Mouse (Mus musculus) stomach, postnatal 0 days (tissue): Measurements from ENCODE around the gene Mrpl42. TPM values are rescaled to one million over a fixed set of nuclear protein-coding genes. Genes with fewer than 3 reads are reported as not detected.

Experiments
- ATAC-seq: fragments of 200-750 bp; cut with Nextera tagmentation; 2 replicates; pipeline ENCODE4 v1.8.0; 2017; ENCODE audit not compliant: low FRiP score, low TSS enrichment
- DNase-seq: peaks from one replicate; pipeline ENCODE4 v3.0.0-alpha.2; 2016; ENCODE audit warnings: low spot score
- H3K27ac ChIP-seq: fragments of 300-500 bp; sonication (generic); replicated peaks from 2 replicates; pipeline ENCODE4 v1.5.1; 2014; ENCODE audit warnings: mild to moderate bottlenecking, control low read depth
- H3K27me3 ChIP-seq: fragments of 300-500 bp; sonication (generic); 2 replicates; pipeline ENCODE4 v1.6.1; 2014; ENCODE audit warnings: low read length; ENCODE audit not compliant: control insufficient read depth, insufficient read depth
- H3K36me3 ChIP-seq: fragments of 300-500 bp; sonication (generic); 2 replicates; pipeline ENCODE4 v1.6.1; 2014; ENCODE audit warnings: low read length, mixed read lengths; ENCODE audit not compliant: control insufficient read depth, insufficient read depth
- H3K4me1 ChIP-seq: fragments of 300-500 bp; sonication (generic); replicated peaks from 2 replicates; pipeline ENCODE4 v1.6.1; 2014; ENCODE audit warnings: antibody characterized with exemption; ENCODE audit not compliant: control insufficient read depth, insufficient read depth
- H3K4me2 ChIP-seq: fragments of 300-500 bp; sonication (generic); replicated peaks from 2 replicates; pipeline ENCODE4 v1.6.1; 2014; ENCODE audit warnings: low read depth, mild to moderate bottlenecking, control low read depth, moderate library complexity
- H3K4me3 ChIP-seq: fragments of 300-500 bp; sonication (generic); 2 replicates; pipeline ENCODE4 v1.5.1; 2014; ENCODE audit warnings: low read depth, low read length, control low read depth
- H3K9ac ChIP-seq: fragments of 300-500 bp; sonication (generic); 2 replicates; pipeline ENCODE4 v1.6.1; 2014; ENCODE audit warnings: mild to moderate bottlenecking, low read length, control low read depth, mixed read lengths
- H3K9me3 ChIP-seq: fragments of 300-500 bp; sonication (generic); 2 replicates; pipeline ENCODE4 v1.6.1; 2016; ENCODE audit warnings: low read length; ENCODE audit not compliant: control insufficient read depth
- CTCF ChIP-seq: IDR thresholded peaks from 2 replicates; pipeline ENCODE4 v1.5.1; 2016; ENCODE audit warnings: antibody characterized with exemption, low read depth, mild to moderate bottlenecking, moderate library complexity
- EP300 ChIP-seq: optimal IDR thresholded peaks from 2 replicates; pipeline ENCODE3; 2016; ENCODE audit warnings: antibody characterized with exemption
- WGBS: fragments of 180-500 bp; shearing (Covaris S2); extraction: QIAGEN DNeasy Blood & Tissue Kit; methylation state at CpG from one replicate; pipeline ENCODE4 v1.1.7; 2014; 5-methylcytosine and 5-hydroxymethylcytosine counted together
- polyA plus RNA-seq: library from polyadenylated mRNA; unstranded; fragments of >200 nt; fragmentation: Nextera tagmentation; extraction: Ambion mirVana; gene quantifications from 2 replicates; pipeline ENCODE4 v1.2.1, GENCODE M21; 2015

Mrpl42 gene
- polyA plus RNA-seq, 1 experiment from 2014 or later = 291 TPM

GRCm38 (mm10) chr10:95447954-95448353 is 53.8 kb downstream of the Mrpl42 start:
- WGBS = 86% methylated on average over 16 of the region's 16 CpGs
- no peak overlapping the region for H3K4me3 ChIP-seq
- DNase-seq (no peak), ATAC-seq (no peak)
- no peaks in the 10 kb centered on the region for H3K36me3 ChIP-seq
- no peak overlapping the region for H3K9ac ChIP-seq
- TF ChIP-seq CTCF (no peak), EP300 (no peak)
- no peaks in the 10 kb centered on the region for H3K9me3 ChIP-seq
- no peaks in the 10 kb centered on the region for H3K4me1 ChIP-seq
- H3K27me3 ChIP-seq = no peaks in the 10 kb centered on the region
- H3K27ac ChIP-seq = no peak overlapping the region
- H3K4me2 ChIP-seq = no peak overlapping the region

- H3K9ac ChIP-seq = no peak overlapping the region
- TF ChIP-seq EP300 (no peak), CTCF (no peak)
- H3K36me3 ChIP-seq = no peaks in the 10 kb centered on the region
- DNase-seq = no peak
- no peaks in the 10 kb centered on the region for H3K9me3 ChIP-seq
- 78% methylated on average over 18 of the region's 18 CpGs for WGBS
- H3K4me1 ChIP-seq = no peaks in the 10 kb centered on the region
- H3K4me3 ChIP-seq = no peak overlapping the region
- H3K4me2 ChIP-seq = no peak overlapping the region
- no peak for ATAC-seq
- no peaks in the 10 kb centered on the region for H3K27me3 ChIP-seq
- no peak overlapping the region for H3K27ac ChIP-seq
Measured at GRCm38 (mm10) chr10:95445104-95446056, 56.4 kb downstream of the Mrpl42 start.

- Histone ChIP-seq H3K36me3 (no peaks in the 10 kb centered on the region), H3K4me2 (no peak overlapping the region), H3K4me1 (no peaks in the 10 kb centered on the region), H3K9me3 (no peaks in the 10 kb centered on the region), H3K27me3 (no peaks in the 10 kb centered on the region), H3K27ac (no peak overlapping the region), H3K4me3 (no peak overlapping the region), H3K9ac (no peak overlapping the region)
- 79% methylated on average over 4 of the region's 4 CpGs for WGBS
- DNase-seq = no peak
- TF ChIP-seq EP300 (no peak), CTCF (no peak)
- no peak for ATAC-seq
Measured at GRCm38 (mm10) chr10:95442334-95442733, 59.4 kb downstream of the Mrpl42 start.

- H3K27ac ChIP-seq = no peak overlapping the region
- H3K4me2 ChIP-seq = no peak overlapping the region
- DNase-seq = no peak
- H3K36me3 ChIP-seq = no peaks in the 10 kb centered on the region
- H3K9me3 ChIP-seq = no peaks in the 10 kb centered on the region
- ATAC-seq = no peak
- 60% methylated on average over 2 of the region's 2 CpGs for WGBS
- no peaks in the 10 kb centered on the region for H3K4me1 ChIP-seq
- H3K27me3 ChIP-seq = no peaks in the 10 kb centered on the region
- no peak overlapping the region for H3K4me3 ChIP-seq
- no peak overlapping the region for H3K9ac ChIP-seq
- peak; percentile 30; the same call in 1 of the 2 replicates for TF ChIP-seq CTCF
- no peak for TF ChIP-seq EP300
Measured at GRCm38 (mm10) chr10:95440566-95440965, 61.2 kb downstream of the Mrpl42 start.

- 0 out of 2 replicates have a peak overlapping the region, but pooled peaks have one; percentile 4 for H3K27ac ChIP-seq
- WGBS = 63% methylated on average over 10 of the region's 10 CpGs
- H3K4me1 ChIP-seq = no peaks in the 10 kb centered on the region
- ATAC-seq (peak; percentile 36), DNase-seq (no peak)
- H3K9me3 ChIP-seq = no peaks in the 10 kb centered on the region
- H3K9ac ChIP-seq = no peak overlapping the region
- H3K27me3 ChIP-seq = no peaks in the 10 kb centered on the region
- H3K36me3 ChIP-seq = no peaks in the 10 kb centered on the region
- no peak for TF ChIP-seq CTCF
- no peak for TF ChIP-seq EP300
- no peak overlapping the region for H3K4me3 ChIP-seq
- H3K4me2 ChIP-seq = no peak overlapping the region
Measured at GRCm38 (mm10) chr10:95439718-95440339, 61.9 kb downstream of the Mrpl42 start.

GRCm38 (mm10) chr10:95438941-95439340 is 62.8 kb downstream of the Mrpl42 start:
- H3K9me3 ChIP-seq = no peaks in the 10 kb centered on the region
- no peaks in the 10 kb centered on the region for H3K4me1 ChIP-seq
- H3K36me3 ChIP-seq = no peaks in the 10 kb centered on the region
- ATAC-seq (no peak), DNase-seq (no peak)
- no peak overlapping the region for H3K27ac ChIP-seq
- H3K4me3 ChIP-seq = no peak overlapping the region
- 15% methylated on average over 11 of the region's 11 CpGs for WGBS
- no peak overlapping the region for H3K9ac ChIP-seq
- H3K4me2 ChIP-seq = no peak overlapping the region
- no peaks in the 10 kb centered on the region for H3K27me3 ChIP-seq
- no peak for TF ChIP-seq CTCF
- no peak for TF ChIP-seq EP300

Other genes starting within 250 kb of the Mrpl42 start
- 9.8 and 12.5 TPM in 2 replicates for gene Cradd, start 177.8 kb downstream of the Mrpl42 start, polyA plus RNA-seq
- gene Socs2, start 84.8 kb downstream of the Mrpl42 start, polyA plus RNA-seq = 90.4 and 92.3 TPM in 2 replicates
- gene Ube2n, start 13.2 kb upstream of the Mrpl42 start, polyA plus RNA-seq = 229 and 231 TPM in 2 replicates
- gene Nudt4, start 62.2 kb upstream of the Mrpl42 start, polyA plus RNA-seq = 46.1 and 47.5 TPM in 2 replicates
- not detected in 2 replicates for gene Anapc15-ps, start 171.5 kb upstream of the Mrpl42 start, polyA plus RNA-seq